Mouse (Mus musculus): Measurements from ENCODE around the gene C130050O18Rik. TPM values are rescaled to one million over a fixed set of nuclear protein-coding genes. Genes with fewer than 3 reads are reported as not detected.

The C130050O18Rik gene
- polyA plus RNA-seq, 1 experiment from 2014 or later, result 0.27 TPM

GRCm38 (mm10) chr5:139429818-139430341, 24.8 kb downstream of the C130050O18Rik start:
- Histone ChIP-seq H3K27ac (replicated peaks; ENCODE audit: low read depth, low read length) (no peak overlapping the region), H3K9ac (replicated peaks; ENCODE audit: low read length) (no peak overlapping the region), H3K27me3 (ENCODE audit: control insufficient read depth, insufficient read depth, low read length) (no peaks in the 10 kb centered on the region), H3K9me3 (replicated peaks; ENCODE audit: control insufficient read depth, low read length) (no peaks in the 10 kb centered on the region), H3K4me3 (ENCODE audit: low read depth, low read length) (no peak overlapping the region), H3K4me2 (ENCODE audit: low read depth, low read length) (no peak overlapping the region), H3K4me1 (ENCODE audit: control insufficient read depth, insufficient read depth, low read length) (no peaks in the 10 kb centered on the region), H3K36me3 (replicated peaks; ENCODE audit: control insufficient read depth, insufficient read depth, low read depth, low read length) (no peaks in the 10 kb centered on the region)
- DNase-seq (ENCODE audit: low spot score) (peak; percentile 14), ATAC-seq (replicated peaks; ENCODE audit: insufficient number of reproducible peaks, low FRiP score, low TSS enrichment, low read depth) (no peak)
- WGBS, result 57% methylated on average over 12 of the region's 12 CpGs

GRCm38 (mm10) chr5:139432333-139432732, 27.3 kb downstream of the C130050O18Rik start:
- 55% methylated on average over 6 of the region's 6 CpGs for WGBS
- Histone ChIP-seq H3K4me3 (ENCODE audit: low read depth, low read length) (no peak overlapping the region), H3K36me3 (replicated peaks; ENCODE audit: control insufficient read depth, insufficient read depth, low read depth, low read length) (no peaks in the 10 kb centered on the region), H3K27ac (replicated peaks; ENCODE audit: low read depth, low read length) (no peak overlapping the region), H3K9ac (replicated peaks; ENCODE audit: low read length) (no peak overlapping the region), H3K9me3 (replicated peaks; ENCODE audit: control insufficient read depth, low read length) (no peaks in the 10 kb centered on the region), H3K27me3 (ENCODE audit: control insufficient read depth, insufficient read depth, low read length) (no peaks in the 10 kb centered on the region), H3K4me2 (ENCODE audit: low read depth, low read length) (no peak overlapping the region), H3K4me1 (ENCODE audit: control insufficient read depth, insufficient read depth, low read length) (no peaks in the 10 kb centered on the region)
- DNase-seq (ENCODE audit: low spot score), result no peak
- ATAC-seq (replicated peaks; ENCODE audit: insufficient number of reproducible peaks, low FRiP score, low TSS enrichment, low read depth), result no peak

- no peaks in the 10 kb centered on the region for H3K27me3 ChIP-seq (ENCODE audit: control insufficient read depth, insufficient read depth, low read length)
- H3K27ac ChIP-seq (replicated peaks; ENCODE audit: low read depth, low read length), result no peak overlapping the region
- H3K4me1 ChIP-seq (ENCODE audit: control insufficient read depth, insufficient read depth, low read length), result no peaks in the 10 kb centered on the region
- no peaks in the 10 kb centered on the region for H3K36me3 ChIP-seq (replicated peaks; ENCODE audit: control insufficient read depth, insufficient read depth, low read depth, low read length)
- ATAC-seq (replicated peaks; ENCODE audit: insufficient number of reproducible peaks, low FRiP score, low TSS enrichment, low read depth), result no peak
- no peak overlapping the region for H3K4me3 ChIP-seq (ENCODE audit: low read depth, low read length)
- no peak overlapping the region for H3K9ac ChIP-seq (replicated peaks; ENCODE audit: low read length)
- no peaks in the 10 kb centered on the region for H3K9me3 ChIP-seq (replicated peaks; ENCODE audit: control insufficient read depth, low read length)
- WGBS, result 56% methylated on average over 7 of the region's 7 CpGs
- no peak for DNase-seq (ENCODE audit: low spot score)
- no peak overlapping the region for H3K4me2 ChIP-seq (ENCODE audit: low read depth, low read length)
Observed at GRCm38 (mm10) chr5:139432747-139433508, 27.8 kb downstream of the C130050O18Rik start.

- H3K27ac ChIP-seq (replicated peaks; ENCODE audit: low read depth, low read length), result no peak overlapping the region
Observed at GRCm38 (mm10) chr5:139433842-139434568, 28.9 kb downstream of the C130050O18Rik start.

GRCm38 (mm10) chr5:139434940-139435339, 29.9 kb downstream of the C130050O18Rik start:
- ATAC-seq (replicated peaks; ENCODE audit: insufficient number of reproducible peaks, low FRiP score, low TSS enrichment, low read depth), result no peak
- H3K4me2 ChIP-seq (ENCODE audit: low read depth, low read length), result no peak overlapping the region
- 61% methylated on average over 8 of the region's 8 CpGs for WGBS

More at GRCm38 (mm10) chr5:139433842-139434568, 28.9 kb downstream of the C130050O18Rik start:
- Histone ChIP-seq H3K4me3 (ENCODE audit: low read depth, low read length) (no peak overlapping the region), H3K36me3 (replicated peaks; ENCODE audit: control insufficient read depth, insufficient read depth, low read depth, low read length) (no peaks in the 10 kb centered on the region), H3K4me2 (ENCODE audit: low read depth, low read length) (no peak overlapping the region), H3K9me3 (replicated peaks; ENCODE audit: control insufficient read depth, low read length) (no peaks in the 10 kb centered on the region), H3K27me3 (ENCODE audit: control insufficient read depth, insufficient read depth, low read length) (no peaks in the 10 kb centered on the region), H3K4me1 (ENCODE audit: control insufficient read depth, insufficient read depth, low read length) (no peaks in the 10 kb centered on the region), H3K9ac (replicated peaks; ENCODE audit: low read length) (no peak overlapping the region)
- 83% methylated on average over 9 of the region's 9 CpGs for WGBS
- ATAC-seq (replicated peaks; ENCODE audit: insufficient number of reproducible peaks, low FRiP score, low TSS enrichment, low read depth) (no peak), DNase-seq (ENCODE audit: low spot score) (no peak)

GRCm38 (mm10) chr5:139437769-139438168, 32.7 kb downstream of the C130050O18Rik start:
- no peaks in the 10 kb centered on the region for H3K27me3 ChIP-seq (ENCODE audit: control insufficient read depth, insufficient read depth, low read length)
- H3K4me2 ChIP-seq (ENCODE audit: low read depth, low read length), result no peak overlapping the region
- 95% methylated on average over 4 of the region's 4 CpGs for WGBS
- no peaks in the 10 kb centered on the region for H3K36me3 ChIP-seq (replicated peaks; ENCODE audit: control insufficient read depth, insufficient read depth, low read depth, low read length)
- H3K9me3 ChIP-seq (replicated peaks; ENCODE audit: control insufficient read depth, low read length), result no peaks in the 10 kb centered on the region
- H3K9ac ChIP-seq (replicated peaks; ENCODE audit: low read length), result no peak overlapping the region
- no peak overlapping the region for H3K4me3 ChIP-seq (ENCODE audit: low read depth, low read length)
- DNase-seq (ENCODE audit: low spot score) (no peak), ATAC-seq (replicated peaks; ENCODE audit: insufficient number of reproducible peaks, low FRiP score, low TSS enrichment, low read depth) (no peak)
- no peaks in the 10 kb centered on the region for H3K4me1 ChIP-seq (ENCODE audit: control insufficient read depth, insufficient read depth, low read length)
- no peak overlapping the region for H3K27ac ChIP-seq (replicated peaks; ENCODE audit: low read depth, low read length)

More at GRCm38 (mm10) chr5:139434940-139435339, 29.9 kb downstream of the C130050O18Rik start:
- Histone ChIP-seq H3K9me3 (replicated peaks; ENCODE audit: control insufficient read depth, low read length) (no peaks in the 10 kb centered on the region), H3K9ac (replicated peaks; ENCODE audit: low read length) (no peak overlapping the region), H3K4me1 (ENCODE audit: control insufficient read depth, insufficient read depth, low read length) (no peaks in the 10 kb centered on the region), H3K4me3 (ENCODE audit: low read depth, low read length) (no peak overlapping the region), H3K27me3 (ENCODE audit: control insufficient read depth, insufficient read depth, low read length) (no peaks in the 10 kb centered on the region), H3K27ac (replicated peaks; ENCODE audit: low read depth, low read length) (no peak overlapping the region), H3K36me3 (replicated peaks; ENCODE audit: control insufficient read depth, insufficient read depth, low read depth, low read length) (no peaks in the 10 kb centered on the region)
- peak; percentile 20 for DNase-seq (ENCODE audit: low spot score)

- DNase-seq (ENCODE audit: low spot score) (no peak), ATAC-seq (replicated peaks; ENCODE audit: insufficient number of reproducible peaks, low FRiP score, low TSS enrichment, low read depth) (no peak)
- no peaks in the 10 kb centered on the region for H3K4me1 ChIP-seq (ENCODE audit: control insufficient read depth, insufficient read depth, low read length)
- no peaks in the 10 kb centered on the region for H3K36me3 ChIP-seq (replicated peaks; ENCODE audit: control insufficient read depth, insufficient read depth, low read depth, low read length)
- no peaks in the 10 kb centered on the region for H3K9me3 ChIP-seq (replicated peaks; ENCODE audit: control insufficient read depth, low read length)
- WGBS, result 86% methylated on average over 12 of the region's 12 CpGs
- H3K27me3 ChIP-seq (ENCODE audit: control insufficient read depth, insufficient read depth, low read length), result no peaks in the 10 kb centered on the region
- H3K9ac ChIP-seq (replicated peaks; ENCODE audit: low read length), result no peak overlapping the region
- no peak overlapping the region for H3K27ac ChIP-seq (replicated peaks; ENCODE audit: low read depth, low read length)
- H3K4me3 ChIP-seq (ENCODE audit: low read depth, low read length), result no peak overlapping the region
- no peak overlapping the region for H3K4me2 ChIP-seq (ENCODE audit: low read depth, low read length)
Observed at GRCm38 (mm10) chr5:139438440-139438839, 33.4 kb downstream of the C130050O18Rik start.

GRCm38 (mm10) chr5:139440451-139440850, 35.4 kb downstream of the C130050O18Rik start:
- H3K4me3 ChIP-seq (ENCODE audit: low read depth, low read length), result no peak overlapping the region
- DNase-seq (ENCODE audit: low spot score), result no peak

More at GRCm38 (mm10) chr5:139440451-139440850, 35.4 kb downstream of the C130050O18Rik start:
- no peak overlapping the region for H3K9ac ChIP-seq (replicated peaks; ENCODE audit: low read length)
- H3K4me2 ChIP-seq (ENCODE audit: low read depth, low read length), result no peak overlapping the region
- H3K36me3 ChIP-seq (replicated peaks; ENCODE audit: control insufficient read depth, insufficient read depth, low read depth, low read length), result no peaks in the 10 kb centered on the region
- no peaks in the 10 kb centered on the region for H3K9me3 ChIP-seq (replicated peaks; ENCODE audit: control insufficient read depth, low read length)
- H3K27me3 ChIP-seq (ENCODE audit: control insufficient read depth, insufficient read depth, low read length), result no peaks in the 10 kb centered on the region
- 92% methylated on average over 5 of the region's 5 CpGs for WGBS
- no peak for ATAC-seq (replicated peaks; ENCODE audit: insufficient number of reproducible peaks, low FRiP score, low TSS enrichment, low read depth)
- H3K4me1 ChIP-seq (ENCODE audit: control insufficient read depth, insufficient read depth, low read length), result no peaks in the 10 kb centered on the region
- no peak overlapping the region for H3K27ac ChIP-seq (replicated peaks; ENCODE audit: low read depth, low read length)
